Mouse (Mus musculus) liver, postnatal 0 days (tissue): ENCODE data around the gene Tmem82.
A peak's percentile ranks its signal among the peaks of the same experiment; 100 is the strongest.

Experiments
- CTCF ChIP-seq: sonication (generic); IDR thresholded peaks from 2 replicates; pipeline ENCODE4 v1.5.1; 2016; ENCODE audit warnings: antibody characterized with exemption, low read depth
- EP300 ChIP-seq: IDR thresholded peaks from 2 replicates; pipeline ENCODE4 v1.6.1; 2016; ENCODE audit warnings: antibody characterized with exemption, low read depth, mild to moderate bottlenecking

DNA sequence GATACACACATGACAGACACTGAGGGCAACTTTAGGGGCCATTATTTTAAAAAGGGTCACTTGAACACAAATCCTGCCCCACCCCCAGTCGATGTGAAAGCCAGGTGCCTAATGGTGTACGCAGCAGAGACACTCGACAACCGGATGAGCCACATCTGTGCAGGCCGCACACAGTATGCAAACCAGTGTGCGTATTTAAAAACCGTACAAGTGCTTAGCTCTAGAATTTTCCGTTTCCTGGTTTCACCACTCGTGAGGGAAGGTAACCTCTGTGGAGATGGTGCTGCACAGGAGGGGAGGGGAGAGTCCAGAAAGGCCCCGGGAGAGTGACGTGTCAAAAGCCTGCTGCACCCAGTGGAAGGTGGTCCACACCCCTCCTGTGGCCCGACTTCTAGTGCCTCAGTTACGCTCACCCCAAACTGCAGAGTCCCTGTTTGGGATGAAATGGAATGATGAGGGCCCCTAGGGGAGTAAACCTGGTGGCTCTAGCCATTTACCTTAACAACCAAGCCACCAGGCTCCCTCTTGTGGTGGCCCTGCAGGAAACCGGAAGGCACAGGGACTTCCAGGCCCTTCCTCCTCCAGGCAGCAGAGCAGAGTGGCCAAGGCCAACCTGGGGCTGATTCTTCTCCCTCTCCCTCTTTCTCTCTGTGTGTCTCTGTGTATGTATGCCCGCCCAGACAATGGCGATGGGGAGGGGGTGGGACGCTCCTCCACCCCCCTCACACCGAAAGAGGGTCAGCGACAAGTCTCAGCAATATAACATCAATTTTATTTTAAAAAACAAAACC is 6.7 kb upstream of the Tmem82 start:
- TF ChIP-seq CTCF: peak; percentile 72
- TF ChIP-seq EP300: no peak
